In the genomic region with DNA sequence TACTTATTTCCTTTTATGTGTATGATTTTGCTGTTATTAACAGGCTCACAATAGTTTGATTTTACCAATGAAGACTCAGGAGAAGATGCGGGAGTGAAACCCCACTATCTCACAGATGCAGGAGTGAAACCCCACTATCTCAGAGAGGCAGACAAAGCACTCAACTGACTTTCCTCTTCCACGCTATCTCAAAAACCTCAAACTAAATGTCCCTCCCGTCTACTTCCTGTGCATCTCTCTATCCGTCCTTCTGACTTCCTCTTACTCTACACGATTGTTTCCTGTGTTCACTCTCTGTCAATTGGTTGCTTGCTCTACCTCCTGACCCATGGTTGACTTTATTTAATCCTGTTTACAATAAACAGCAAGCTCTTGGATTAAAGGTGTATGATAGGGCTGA, we compare ENCODE assay signal across 23 mouse cellular contexts.
A peak's percentile ranks its signal among the peaks of the same experiment; 100 is the strongest.
DNase-seq lines count a peak whose midpoint lies in the region; ATAC-seq and TF ChIP-seq lines count a peak whose summit lies in the region.
"Had no signal": no experiment of that assay in that cellular context is flagged by ENCODE, and none has a peak within 500 bp of the region (broad histone marks: within the 10 kb centered on the region; RNA-seq: fewer than 3 reads in every experiment).

No protein-coding gene starts in this region.

- no peak overlapping the region for H3K4me2 ChIP-seq in liver, postnatal 0 days (ENCODE audit: low read depth, low read length)
- H3K4me2 ChIP-seq in hindbrain, embryonic 11.5 days (replicated peaks; ENCODE audit: low read depth, low read length): no peak overlapping the region
- H3K4me2 ChIP-seq: midbrain, embryonic 15.5 days had no signal

- DNase-seq in B cell, adult 2 months: peak; percentile 7 to 13
- peak; percentile 31 for DNase-seq in c-Kit-positive CD71-negative TER-119-negative erythroid progenitor cells, embryonic 14.5 days (ENCODE audit: low read depth)
- DNase-seq in liver: peak; percentile 21
- no peak for DNase-seq in liver, postnatal 0 days
- no peak for DNase-seq in adrenal gland, adult 8-10 months
- DNase-seq in hindbrain, embryonic 11.5 days (ENCODE audit: low spot score): no peak
- DNase-seq in kidney, adult 18-20 months: no peak
- no peak for DNase-seq in lung, postnatal 25 days (ENCODE audit: low spot score)
- DNase-seq: adrenal gland, postnatal 10 days; cerebellum, adult 18-20 months; gastrocnemius, adult 2 months; heart, adult 11 months; heart, postnatal 4 days; kidney, postnatal 10 days; left cerebral cortex, postnatal 4 days; lung, postnatal 10 days; thymus, postnatal 14 days had no signal

- TF ChIP-seq EP300 in liver, postnatal 0 days (IDR thresholded peaks at IDR 0.05; ENCODE audit: low read depth): peak; percentile 77

- H3K27me3 ChIP-seq in liver, postnatal 0 days (ENCODE audit: insufficient read depth, low read length): no peaks in the 10 kb centered on the region
- no peaks in the 10 kb centered on the region for H3K27me3 ChIP-seq in hindbrain, embryonic 11.5 days (ENCODE audit: control insufficient read depth, insufficient read depth, low read length)
- H3K27me3 ChIP-seq: midbrain, embryonic 15.5 days had no signal

- peak; percentile 62 for ATAC-seq in liver, postnatal 0 days
- ATAC-seq in hindbrain, embryonic 11.5 days (ENCODE audit: low FRiP score): no peak
- ATAC-seq: hindbrain, postnatal 0 days; midbrain, embryonic 15.5 days had no signal

- no peaks in the 10 kb centered on the region for H3K4me1 ChIP-seq in liver, postnatal 0 days (ENCODE audit: insufficient read depth)
- no peaks in the 10 kb centered on the region for H3K4me1 ChIP-seq in hindbrain, embryonic 11.5 days (replicated peaks; ENCODE audit: control insufficient read depth, insufficient read depth, low read length)
- H3K4me1 ChIP-seq: embryonic facial prominence, embryonic 10.5 days; midbrain, embryonic 15.5 days had no signal

- no peaks in the 10 kb centered on the region for H3K36me3 ChIP-seq in liver, postnatal 0 days (replicated peaks; ENCODE audit: insufficient read depth, low read length)
- H3K36me3 ChIP-seq in hindbrain, embryonic 11.5 days (ENCODE audit: control insufficient read depth, insufficient read depth, low read length): no peaks in the 10 kb centered on the region
- H3K36me3 ChIP-seq: embryonic facial prominence, embryonic 10.5 days; midbrain, embryonic 15.5 days had no signal

- 29% methylated on average over 5 of the region's 5 CpGs for WGBS in liver, postnatal 0 days (ENCODE audit: insufficient replicate concordance)
- WGBS in hindbrain, embryonic 11.5 days: 90% methylated on average over 5 of the region's 5 CpGs

- no peaks in the 10 kb centered on the region for H3K9me3 ChIP-seq in liver, postnatal 0 days (ENCODE audit: low read length)
- H3K9me3 ChIP-seq in hindbrain, embryonic 11.5 days (ENCODE audit: control insufficient read depth, low read length): no peaks in the 10 kb centered on the region
- H3K9me3 ChIP-seq: embryonic facial prominence, embryonic 10.5 days; midbrain, embryonic 15.5 days had no signal

- H3K27ac ChIP-seq in liver, postnatal 0 days (ENCODE audit: low read depth): no peak overlapping the region
- H3K27ac ChIP-seq in hindbrain, embryonic 11.5 days (ENCODE audit: low read depth, low read length): no peak overlapping the region
- H3K27ac ChIP-seq: embryonic facial prominence, embryonic 10.5 days; gastrocnemius, adult 2 months; hindbrain, postnatal 0 days; left cerebral cortex, adult 2 months; midbrain, embryonic 15.5 days had no signal

- H3K4me3 ChIP-seq in liver, postnatal 0 days (ENCODE audit: low read depth, low read length): no peak overlapping the region
- H3K4me3 ChIP-seq in hindbrain, embryonic 11.5 days (ENCODE audit: low read depth, low read length): no peak overlapping the region
- H3K4me3 ChIP-seq: embryonic facial prominence, embryonic 10.5 days; gastrocnemius, adult 2 months; left cerebral cortex, adult 2 months; megakaryocyte, embryonic 14.5 days; midbrain, embryonic 15.5 days; myocyte had no signal

- TF ChIP-seq CTCF in liver, postnatal 0 days (IDR thresholded peaks at IDR 0.05; ENCODE audit: low read depth): no peak

- no peak overlapping the region for H3K9ac ChIP-seq in liver, postnatal 0 days (replicated peaks)
- no peak overlapping the region for H3K9ac ChIP-seq in hindbrain, embryonic 11.5 days (ENCODE audit: low read depth, low read length)
- H3K9ac ChIP-seq: midbrain, embryonic 15.5 days had no signal

Comparison
In these comparisons a context has a peak if more than half of its experiments do, and no peak if none do; other contexts are left out.
1. DNase-seq: peak in B cell, adult 2 months (2 of 2), c-Kit-positive CD71-negative TER-119-negative erythroid progenitor cells, embryonic 14.5 days (single experiment) and liver (single experiment); none in liver, postnatal 0 days (single experiment), adrenal gland, adult 8-10 months (single experiment), hindbrain, embryonic 11.5 days (single experiment), kidney, adult 18-20 months (single experiment) and lung, postnatal 25 days (single experiment).